Mouse (Mus musculus) heart, postnatal 0 days (tissue): Measurements from ENCODE around the gene Arhgef28.

ENCODE experiments used
- CTCF ChIP-seq: IDR thresholded peaks from 2 replicates; pipeline ENCODE4 v1.5.1; 2016; ENCODE audit warnings: antibody characterized with exemption, control low read depth, low read depth
- EP300 ChIP-seq: IDR thresholded peaks from 2 replicates; pipeline ENCODE4 v1.6.1; 2016; ENCODE audit warnings: antibody characterized with exemption, low read depth

GRCm38 (mm10) chr13:98031642-98031960 lies 174.6 kb downstream of the Arhgef28 start:
- no peak for TF ChIP-seq CTCF
- no peak for TF ChIP-seq EP300
